Mouse (Mus musculus) kidney, adult 2 months (tissue): Measurements from ENCODE around the gene Sphk2. TPM values are rescaled to one million over a fixed set of nuclear protein-coding genes. Genes with fewer than 3 reads are reported as not detected.

Source experiments
- DNase-seq: peaks from one replicate; pipeline ENCODE4 v3.0.0; 2021
- H3K27ac ChIP-seq: fragments of 200-500 bp; 2 replicates; pipeline ENCODE4 v1.5.1; 2012; ENCODE audit warnings: low read depth, low read length, control low read depth, inconsistent platforms; ENCODE audit not compliant: insufficient read depth
- H3K27me3 ChIP-seq: fragments of 200-500 bp; replicated peaks from 2 replicates; pipeline ENCODE4 v1.6.1; 2012; ENCODE audit warnings: mild to moderate bottlenecking, moderate library complexity, low read length, inconsistent platforms; ENCODE audit not compliant: control insufficient read depth, insufficient read depth
- H3K36me3 ChIP-seq: fragments of 200-500 bp; 2 replicates; pipeline ENCODE4 v1.6.1; 2012; ENCODE audit warnings: mild to moderate bottlenecking, moderate library complexity, low read length, inconsistent platforms; ENCODE audit not compliant: control insufficient read depth, insufficient read depth
- H3K4me1 ChIP-seq: fragments of 200-500 bp; 2 replicates; pipeline ENCODE4 v1.6.1; 2011; ENCODE audit warnings: low read length; ENCODE audit not compliant: control insufficient read depth, insufficient read depth
- H3K4me3 ChIP-seq: fragments of 200-500 bp; 2 replicates; pipeline ENCODE4 v1.5.1; 2011; ENCODE audit warnings: mild to moderate bottlenecking, low read depth, low read length, control low read depth; ENCODE audit not compliant: insufficient read depth
- CTCF ChIP-seq: fragments of 200-500 bp; conservative IDR thresholded peaks from 2 replicates; pipeline ENCODE4 v1.5.1; 2011; ENCODE audit warnings: low read depth, mild to moderate bottlenecking, control low read depth, low read length, moderate library complexity, mixed read lengths; ENCODE audit not compliant: insufficient read depth, insufficient read length
- POLR2A ChIP-seq: fragments of 200-500 bp; IDR thresholded peaks from one replicate; pipeline ENCODE4 v1.6.1; 2011; ENCODE audit warnings: low read depth, low read length, control low read depth
- WGBS: fragments of 180-500 bp; shearing (Covaris S2); methylation state at CpG from one replicate; pipeline ENCODE4 v1.1.7; 2018; 5-methylcytosine and 5-hydroxymethylcytosine counted together
- polyA plus RNA-seq: library from polyadenylated mRNA; depleted of rRNA; stranded (reverse); fragments of >200 nt; gene quantifications from 2 replicates; pipeline ENCODE4 v1.2.3, GENCODE M21; 2012

Sphk2 gene
- polyA plus RNA-seq, 1 experiment, result 57.2 TPM

GRCm38 (mm10) chr7:45749401-45749800 lies 31.6 kb upstream of the Sphk2 start:
- Histone ChIP-seq H3K4me3 (no peak overlapping the region), H3K27me3 (no peaks in the 10 kb centered on the region), H3K27ac (no peak overlapping the region), H3K4me1 (peaks cover 3% of the 10 kb centered on the region; the same call in 1 of the 2 replicates), H3K36me3 (no peaks in the 10 kb centered on the region)
- no peak for TF ChIP-seq CTCF
- WGBS, result 39% methylated on average over 10 of the region's 10 CpGs
- no peak for DNase-seq

GRCm38 (mm10) chr7:45748110-45748509 lies 30.3 kb upstream of the Sphk2 start:
- WGBS, result 57% methylated on average over 7 of the region's 7 CpGs
- Histone ChIP-seq H3K27me3 (no peaks in the 10 kb centered on the region), H3K36me3 (no peaks in the 10 kb centered on the region), H3K4me3 (no peak overlapping the region), H3K4me1 (peaks cover 3% of the 10 kb centered on the region; the same call in 1 of the 2 replicates), H3K27ac (peak overlapping the region; percentile 33)
- DNase-seq, result peak; percentile 53
- no peak for TF ChIP-seq POLR2A
- TF ChIP-seq CTCF, result no peak

GRCm38 (mm10) chr7:45747450-45747849 lies 29.6 kb upstream of the Sphk2 start:
- no peak for TF ChIP-seq CTCF
- no peak for TF ChIP-seq POLR2A
- H3K4me3 ChIP-seq, result no peak overlapping the region
- WGBS, result 77% methylated on average over 5 of the region's 5 CpGs

GRCm38 (mm10) chr7:45746518-45746917 lies 28.7 kb upstream of the Sphk2 start:
- H3K4me3 ChIP-seq, result no peak overlapping the region
- no peaks in the 10 kb centered on the region for H3K27me3 ChIP-seq
- no peak for TF ChIP-seq POLR2A
- TF ChIP-seq CTCF, result peak; percentile 46
- peaks cover 3% of the 10 kb centered on the region; the same call in 1 of the 2 replicates for H3K4me1 ChIP-seq
- no peak overlapping the region for H3K27ac ChIP-seq
- no peaks in the 10 kb centered on the region for H3K36me3 ChIP-seq
- WGBS, result 69% methylated on average over 6 of the region's 6 CpGs
- no peak for DNase-seq

More at GRCm38 (mm10) chr7:45747450-45747849, 29.6 kb upstream of the Sphk2 start:
- H3K36me3 ChIP-seq, result no peaks in the 10 kb centered on the region
- peaks cover 3% of the 10 kb centered on the region; the same call in 1 of the 2 replicates for H3K4me1 ChIP-seq
- no peaks in the 10 kb centered on the region for H3K27me3 ChIP-seq
- DNase-seq, result no peak
- peak overlapping the region; percentile 33; the same call in 1 of the 2 replicates for H3K27ac ChIP-seq

GRCm38 (mm10) chr7:45744387-45744786 lies 26.6 kb upstream of the Sphk2 start:
- TF ChIP-seq POLR2A (no peak), CTCF (no peak)
- no peak overlapping the region for H3K4me3 ChIP-seq
- no peaks in the 10 kb centered on the region for H3K4me1 ChIP-seq
- H3K27me3 ChIP-seq, result no peaks in the 10 kb centered on the region
- 25% methylated on average over 2 of the region's 2 CpGs for WGBS
- no peaks in the 10 kb centered on the region for H3K36me3 ChIP-seq
- no peak overlapping the region for H3K27ac ChIP-seq
- DNase-seq, result peak; percentile 80

- H3K36me3 ChIP-seq, result no peaks in the 10 kb centered on the region
- no peaks in the 10 kb centered on the region for H3K4me1 ChIP-seq
- no peaks in the 10 kb centered on the region for H3K27me3 ChIP-seq
- no peak for TF ChIP-seq POLR2A
- peak; percentile 44 for TF ChIP-seq CTCF
- DNase-seq, result no peak
- H3K27ac ChIP-seq, result no peak overlapping the region
- 34% methylated on average over 19 of the region's 19 CpGs for WGBS
- H3K4me3 ChIP-seq, result peak overlapping the region; percentile 45
Measured at GRCm38 (mm10) chr7:45742338-45742737, 24.5 kb upstream of the Sphk2 start.

GRCm38 (mm10) chr7:45741777-45742176 lies 24.0 kb upstream of the Sphk2 start:
- Histone ChIP-seq H3K4me3 (peak overlapping the region; percentile 45), H3K27ac (peak overlapping the region; percentile 12; the same call in 1 of the 2 replicates), H3K4me1 (no peaks in the 10 kb centered on the region), H3K36me3 (no peaks in the 10 kb centered on the region), H3K27me3 (no peaks in the 10 kb centered on the region)
- TF ChIP-seq POLR2A (no peak), CTCF (no peak)
- WGBS, result 44% methylated on average over 11 of the region's 11 CpGs
- no peak for DNase-seq
